Mouse (Mus musculus): ENCODE measurements around the gene Atg10. TPM values are rescaled to one million over a fixed set of nuclear protein-coding genes. Genes with fewer than 3 reads are reported as not detected.

Gene Atg10
- total and polyA plus RNA-seq, 3 experiments: 2.0 to 4.3 TPM; not detected in 1

DNA sequence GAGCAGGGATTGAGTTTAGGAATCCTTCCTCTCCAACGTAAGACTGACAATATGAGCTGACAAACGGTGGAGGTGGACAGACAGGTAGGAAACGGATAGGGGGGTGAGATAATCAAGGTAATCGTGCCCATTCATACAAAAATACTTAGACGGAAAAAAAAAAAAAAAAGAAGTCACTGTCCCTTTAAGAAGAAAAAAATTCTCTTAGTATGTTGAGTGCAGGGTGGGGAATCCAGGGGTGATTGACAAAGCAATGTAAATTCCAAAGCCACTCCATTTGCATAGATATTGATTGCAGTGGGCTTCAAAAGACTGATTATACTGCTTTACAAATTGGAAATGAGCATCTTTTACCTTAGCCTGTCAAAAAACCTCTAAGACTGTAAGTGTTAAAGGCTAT lies 123.4 kb downstream of the Atg10 start:
- no peaks in the 10 kb centered on the region for H3K36me3 ChIP-seq (ENCODE audit: control insufficient read depth in 1 of 2, insufficient read depth in 2 of 2, low read length in 2 of 2)
- H3K79me2 ChIP-seq (ENCODE audit: control insufficient read depth, insufficient read depth, low read length, poor library complexity): no peaks in the 10 kb centered on the region
- no peak for DNase-seq (ENCODE audit: low read depth, low spot score)
- TF ChIP-seq NELFE (IDR thresholded peaks at IDR 0.05; ENCODE audit: low read depth, low read length) (no peak), ZNF384 (IDR thresholded peaks at IDR 0.05; ENCODE audit: low read depth, low read length) (peak; percentile 71)
- no peaks in the 10 kb centered on the region for H3K9me3 ChIP-seq (replicated peaks; ENCODE audit: insufficient read depth, low read length)
- no peak overlapping the region for H3K9ac ChIP-seq (ENCODE audit: control insufficient read depth, low read depth, low read length, poor library complexity, severe bottlenecking)
- no peaks in the 10 kb centered on the region for H3K4me1 ChIP-seq (ENCODE audit: control insufficient read depth in 1 of 2, insufficient read depth in 2 of 2, low read length in 2 of 2)
- no peak overlapping the region for H3K4me3 ChIP-seq (ENCODE audit: control insufficient read depth in 1 of 2, insufficient read depth in 1 of 2, low read depth in 2 of 2, low read length in 2 of 2)
- no peaks in the 10 kb centered on the region for H3K27me3 ChIP-seq (ENCODE audit: control insufficient read depth in 1 of 2, insufficient read depth in 2 of 2, low read length in 2 of 2)
- no peak overlapping the region for H3K27ac ChIP-seq (ENCODE audit: control insufficient read depth, low read depth, low read length)

DNA sequence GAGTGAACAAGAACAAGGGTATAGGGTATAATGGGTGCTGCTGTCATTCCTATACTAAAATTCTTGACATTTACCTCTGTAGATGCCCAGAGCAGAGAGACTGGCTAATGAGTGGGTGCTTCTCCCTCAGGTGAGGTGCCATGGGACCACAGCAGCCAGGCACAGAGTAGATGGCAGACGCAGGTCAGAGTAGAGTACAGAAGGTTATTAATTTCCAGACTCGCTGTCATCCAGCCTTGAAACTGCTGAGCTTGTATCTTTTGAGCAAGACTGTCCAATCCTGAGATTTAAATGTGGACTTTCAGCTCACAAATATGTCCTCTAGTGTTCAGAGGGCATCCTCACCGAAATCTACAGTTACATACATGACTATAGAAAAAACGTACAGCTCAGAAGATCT lies 128.9 kb downstream of the Atg10 start:
- TF ChIP-seq USF2 (IDR thresholded peaks at IDR 0.05; ENCODE audit: borderline replicate concordance in 1 of 2, insufficient read depth in 1 of 2, low read depth in 1 of 2, low read length in 2 of 2): no peak
- TF ChIP-seq MYB (IDR thresholded peaks at IDR 0.05; ENCODE audit: low read depth, low read length): no peak
- TF ChIP-seq NELFE (IDR thresholded peaks at IDR 0.05; ENCODE audit: low read depth, low read length): no peak
- TF ChIP-seq ZMIZ1 (IDR thresholded peaks at IDR 0.05; ENCODE audit: low read depth, low read length): no peak
- Histone ChIP-seq H3K4me1 (ENCODE audit: control insufficient read depth in 1 of 2, insufficient read depth in 2 of 2, low read length in 2 of 2) (no peaks in the 10 kb centered on the region), H3K4me3 (ENCODE audit: control insufficient read depth in 1 of 2, insufficient read depth in 1 of 2, low read depth in 2 of 2, low read length in 2 of 2) (no peak overlapping the region), H3K79me2 (ENCODE audit: control insufficient read depth, insufficient read depth, low read length, poor library complexity) (no peaks in the 10 kb centered on the region), H3K9ac (ENCODE audit: control insufficient read depth, low read depth, low read length, poor library complexity, severe bottlenecking) (no peak overlapping the region), H3K27me3 (ENCODE audit: control insufficient read depth in 1 of 2, insufficient read depth in 2 of 2, low read length in 2 of 2) (no peaks in the 10 kb centered on the region), H3K36me3 (ENCODE audit: control insufficient read depth in 1 of 2, insufficient read depth in 2 of 2, low read length in 2 of 2) (no peaks in the 10 kb centered on the region), H3K9me3 (replicated peaks; ENCODE audit: insufficient read depth, low read length) (no peaks in the 10 kb centered on the region), H3K27ac (ENCODE audit: control insufficient read depth, low read depth, low read length) (no peak overlapping the region)
- DNase-seq (ENCODE audit: low read depth, low spot score): no peak

DNA sequence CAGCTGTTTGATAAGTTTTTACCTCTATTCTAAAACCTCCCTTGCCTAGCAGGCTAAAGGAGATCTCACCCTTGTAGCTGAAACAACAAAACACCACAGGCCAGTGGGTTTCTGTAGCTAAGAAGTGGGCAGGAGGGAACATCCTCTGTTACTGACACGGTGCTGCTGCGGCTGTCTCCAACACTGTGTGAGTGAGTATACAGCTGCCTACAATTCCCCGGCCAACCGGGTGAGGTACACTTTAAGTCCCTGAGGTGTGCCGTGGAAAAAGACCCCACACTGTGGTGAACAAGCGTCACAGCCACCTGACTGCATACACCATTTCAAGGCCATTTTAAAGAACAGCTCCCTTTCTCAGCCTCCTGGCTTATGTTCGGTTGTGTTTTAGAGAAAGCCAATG lies 129.6 kb downstream of the Atg10 start:
- Histone ChIP-seq H3K4me1 (ENCODE audit: control insufficient read depth in 1 of 2, insufficient read depth in 2 of 2, low read length in 2 of 2) (no peaks in the 10 kb centered on the region), H3K9me3 (replicated peaks; ENCODE audit: insufficient read depth, low read length) (no peaks in the 10 kb centered on the region), H3K9ac (ENCODE audit: control insufficient read depth, low read depth, low read length, poor library complexity, severe bottlenecking) (no peak overlapping the region), H3K36me3 (ENCODE audit: control insufficient read depth in 1 of 2, insufficient read depth in 2 of 2, low read length in 2 of 2) (no peaks in the 10 kb centered on the region), H3K27ac (ENCODE audit: control insufficient read depth, low read depth, low read length) (no peak overlapping the region), H3K79me2 (ENCODE audit: control insufficient read depth, insufficient read depth, low read length, poor library complexity) (no peaks in the 10 kb centered on the region), H3K27me3 (ENCODE audit: control insufficient read depth in 1 of 2, insufficient read depth in 2 of 2, low read length in 2 of 2) (no peaks in the 10 kb centered on the region), H3K4me3 (ENCODE audit: control insufficient read depth in 1 of 2, insufficient read depth in 1 of 2, low read depth in 2 of 2, low read length in 2 of 2) (no peak overlapping the region)
- DNase-seq (ENCODE audit: low read depth, low spot score): no peak
- TF ChIP-seq POLR2A (IDR thresholded peaks at IDR 0.05; ENCODE audit: control insufficient read depth in 1 of 2, insufficient read depth in 1 of 2, low read depth in 1 of 2, low read length in 2 of 2, poor library complexity in 1 of 2) (no peak), GATA1 (IDR thresholded peaks at IDR 0.05; ENCODE audit: low read depth, low read length) (no peak), POLR2AphosphoS2 (IDR thresholded peaks at IDR 0.05; ENCODE audit: low read length) (no peak), MXI1 (IDR thresholded peaks at IDR 0.05; ENCODE audit: low read depth, low read length) (no peak), UBTF (IDR thresholded peaks at IDR 0.05; ENCODE audit: borderline replicate concordance, insufficient read depth, low read depth, low read length) (no peak), USF2 (IDR thresholded peaks at IDR 0.05; ENCODE audit: borderline replicate concordance in 1 of 2, insufficient read depth in 1 of 2, low read depth in 1 of 2, low read length in 2 of 2) (no peak), MEF2A (IDR thresholded peaks at IDR 0.05; ENCODE audit: extremely low read depth, insufficient replicate concordance, low read depth, low read length, poor library complexity, severe bottlenecking) (no peak), ELF1 (IDR thresholded peaks at IDR 0.05; ENCODE audit: low read depth, low read length) (no peak), RAD21 (IDR thresholded peaks at IDR 0.05; ENCODE audit: low read depth, low read length) (no peak), MYB (IDR thresholded peaks at IDR 0.05; ENCODE audit: low read depth, low read length) (no peak), RCOR1 (IDR thresholded peaks at IDR 0.05; ENCODE audit: low read depth, low read length) (no peak)

Measured in MEL (cell line).